ENCODE assay signal across 8 mouse cellular contexts in genomic region chr9:121718070-121718705, GRCm38 (mm10). TPM values are rescaled to one million over a fixed set of nuclear protein-coding genes. Genes with fewer than 3 reads are reported as not detected.
DNase-seq lines count a peak whose midpoint lies in the region; ATAC-seq and TF ChIP-seq lines count a peak whose summit lies in the region.

No protein-coding gene starts in this region.

- H3K9me3 ChIP-seq in kidney, postnatal 0 days (replicated peaks; ENCODE audit: low read length) = no peaks in the 10 kb centered on the region
- peaks cover 3% of the 10 kb centered on the region; the same call in 1 of the 2 replicates for H3K9me3 ChIP-seq in G1E (replicated peaks)
- peaks cover 7% of the 10 kb centered on the region; the same call in 1 of the 2 replicates for H3K9me3 ChIP-seq in limb, embryonic 12.5 days
- H3K9me3 ChIP-seq in neural tube, embryonic 13.5 days = no peaks in the 10 kb centered on the region

- ATAC-seq in kidney, postnatal 0 days (replicated peaks; ENCODE audit: low FRiP score, low read depth) = peak; percentile 5; the same call in 1 of the 2 replicates
- ATAC-seq in G1E (ENCODE audit: extremely low read depth, insufficient number of reproducible peaks, low FRiP score, poor library complexity, severe bottlenecking) = no peak
- peak; percentile 13 for ATAC-seq in erythroblast, adult 5-6 weeks (replicated peaks; ENCODE audit: low FRiP score, poor library complexity, severe bottlenecking)
- ATAC-seq in limb, embryonic 12.5 days (ENCODE audit: insufficient number of reproducible peaks, insufficient read depth, low FRiP score, low TSS enrichment, low read depth) = peak; percentile 9; the same call in 1 of the 2 replicates
- peak; percentile 1; the same call in 1 of the 2 replicates for ATAC-seq in neural tube, embryonic 13.5 days (ENCODE audit: low read depth)
- no peak for ATAC-seq in frontal cortex, adult (ENCODE audit: low TSS enrichment)

- peak overlapping the region; percentile 98 for H3K27ac ChIP-seq in kidney, postnatal 0 days
- peak overlapping the region; percentile 97 for H3K27ac ChIP-seq in limb, embryonic 12.5 days
- H3K27ac ChIP-seq in neural tube, embryonic 13.5 days (replicated peaks) = peak overlapping the region; percentile 97

- H3K4me3 ChIP-seq in kidney, postnatal 0 days (replicated peaks; ENCODE audit: low read depth, low read length) = peak overlapping the region; percentile 71; the same call in 1 of the 2 replicates
- peak overlapping the region; percentile 79 for H3K4me3 ChIP-seq in G1E (ENCODE audit: low read depth, low read length)
- H3K4me3 ChIP-seq in limb, embryonic 12.5 days (replicated peaks) = peak overlapping the region; percentile 96
- H3K4me3 ChIP-seq in neural tube, embryonic 13.5 days = peak overlapping the region; percentile 93

- 68% methylated on average over 15 of the region's 15 CpGs for WGBS in kidney, postnatal 0 days
- WGBS in limb, embryonic 12.5 days = 69% methylated on average over 15 of the region's 15 CpGs
- WGBS in neural tube, embryonic 13.5 days = 71% methylated on average over 15 of the region's 15 CpGs

- no peaks in the 10 kb centered on the region for H3K36me3 ChIP-seq in kidney, postnatal 0 days (ENCODE audit: insufficient read depth, low read length)
- peaks cover 13% of the 10 kb centered on the region for H3K36me3 ChIP-seq in G1E (replicated peaks)
- peaks cover 11% of the 10 kb centered on the region for H3K36me3 ChIP-seq in limb, embryonic 12.5 days
- peaks cover 9% of the 10 kb centered on the region for H3K36me3 ChIP-seq in neural tube, embryonic 13.5 days

- 0 out of 2 replicates have a peak, but pooled peaks cover 2% of the 10 kb centered on the region for H3K4me1 ChIP-seq in kidney, postnatal 0 days (replicated peaks; ENCODE audit: insufficient read depth, low read length)
- peaks cover 19% of the 10 kb centered on the region for H3K4me1 ChIP-seq in G1E (ENCODE audit: insufficient read depth, low read depth, low read length)
- H3K4me1 ChIP-seq in limb, embryonic 12.5 days (replicated peaks) = peaks cover 13% of the 10 kb centered on the region
- peaks cover 23% of the 10 kb centered on the region for H3K4me1 ChIP-seq in neural tube, embryonic 13.5 days (replicated peaks)

- peak overlapping the region; percentile 52 for H3K9ac ChIP-seq in kidney, postnatal 0 days (ENCODE audit: low read depth, low read length)
- peak overlapping the region; percentile 51 for H3K9ac ChIP-seq in limb, embryonic 12.5 days (replicated peaks)
- H3K9ac ChIP-seq in neural tube, embryonic 13.5 days = peak overlapping the region; percentile 79

- DNase-seq in kidney, postnatal 0 days (ENCODE audit: low spot score) = no peak
- no peak for DNase-seq in kidney, adult 11 months
- no peak for DNase-seq in G1E (ENCODE audit: low spot score)
- no peak for DNase-seq in layer of hippocampus, adult 9-10 months (ENCODE audit: low spot score)

- no peaks in the 10 kb centered on the region for H3K27me3 ChIP-seq in kidney, postnatal 0 days (ENCODE audit: insufficient read depth, low read length)
- no peaks in the 10 kb centered on the region for H3K27me3 ChIP-seq in G1E (ENCODE audit: insufficient read depth, low read length)
- no peaks in the 10 kb centered on the region for H3K27me3 ChIP-seq in limb, embryonic 12.5 days
- H3K27me3 ChIP-seq in neural tube, embryonic 13.5 days = no peaks in the 10 kb centered on the region

- TF ChIP-seq CTCF in kidney, postnatal 0 days (IDR thresholded peaks at IDR 0.05; ENCODE audit: low read depth) = no peak
- TF ChIP-seq CTCF in G1E (IDR thresholded peaks at IDR 0.05; ENCODE audit: low read depth, low read length) = no peak

- H3K4me2 ChIP-seq in kidney, postnatal 0 days (ENCODE audit: low read length) = peak overlapping the region; percentile 49
- H3K4me2 ChIP-seq in limb, embryonic 12.5 days = peak overlapping the region; percentile 88
- peak overlapping the region; percentile 62 for H3K4me2 ChIP-seq in neural tube, embryonic 13.5 days

RNA-seq across cellular contexts. Expression of gene Nktr, which starts 0.8 kb away (rescaled TPM):
- polyA plus RNA-seq in kidney, postnatal 0 days (2015; fragmentation: Nextera tagmentation; extraction: Ambion mirVana) = 42.8 and 44.7 TPM in 2 replicates
- total RNA-seq in G1E (2014; fragmentation: Nextera tagmentation) (267 and 339 TPM in 2 replicates), G1E (2017) (109 and 135 TPM in 2 replicates)
- polyA plus RNA-seq in G1E (2012) = 22.6 and 33.2 TPM in 2 replicates
- 42.6 and 59.0 TPM in 2 replicates for total RNA-seq in erythroblast, adult 5-6 weeks (2015; ENCODE audit: low replicate concordance)
- 81.6 and 92.8 TPM in 2 replicates for total RNA-seq in erythroblast, adult 5-6 weeks (2017; ENCODE audit: low replicate concordance)
- polyA plus RNA-seq in limb, embryonic 12.5 days (2016; fragmentation: Nextera tagmentation; extraction: Ambion mirVana) = 68.4 and 71.5 TPM in 2 replicates
- 56.5 and 58.6 TPM in 2 replicates for polyA plus RNA-seq in neural tube, embryonic 13.5 days (2015; fragmentation: Nextera tagmentation; extraction: Ambion mirVana)

RNA-seq across cellular contexts. Expression of gene Ss18l2, which starts 8.1 kb away (rescaled TPM):
- 176 and 194 TPM in 2 replicates for polyA plus RNA-seq in kidney, postnatal 0 days (2015; fragmentation: Nextera tagmentation; extraction: Ambion mirVana)
- total RNA-seq in G1E (2014; fragmentation: Nextera tagmentation) (12.9 and 19.0 TPM in 2 replicates), G1E (2017) (39.7 and 52.8 TPM in 2 replicates)
- polyA plus RNA-seq in G1E (2012) = 7.1 and 9.7 TPM in 2 replicates
- total RNA-seq in erythroblast, adult 5-6 weeks (2015; ENCODE audit: low replicate concordance) = 5.4 and 28.4 TPM in 2 replicates
- 5.5 and 10.0 TPM in 2 replicates for total RNA-seq in erythroblast, adult 5-6 weeks (2017; ENCODE audit: low replicate concordance)
- polyA plus RNA-seq in limb, embryonic 12.5 days (2016; fragmentation: Nextera tagmentation; extraction: Ambion mirVana) = 95.8 and 105 TPM in 2 replicates
- 162 and 189 TPM in 2 replicates for polyA plus RNA-seq in neural tube, embryonic 13.5 days (2015; fragmentation: Nextera tagmentation; extraction: Ambion mirVana)

RNA-seq across cellular contexts. Expression of gene Sec22c, which starts 12.9 kb away (rescaled TPM):
- 7.4 and 8.1 TPM in 2 replicates for polyA plus RNA-seq in kidney, postnatal 0 days (2015; fragmentation: Nextera tagmentation; extraction: Ambion mirVana)
- total RNA-seq in G1E (2014; fragmentation: Nextera tagmentation) (4.1 and 4.7 TPM in 2 replicates), G1E (2017) (3.0 and 3.6 TPM in 2 replicates)
- polyA plus RNA-seq in G1E (2012) = 3.3 and 4.8 TPM in 2 replicates
- total RNA-seq in erythroblast, adult 5-6 weeks (2015; ENCODE audit: low replicate concordance) = 4.2 and 6.5 TPM in 2 replicates
- total RNA-seq in erythroblast, adult 5-6 weeks (2017; ENCODE audit: low replicate concordance) = 3.2 and 6.6 TPM in 2 replicates
- 13.9 and 16.2 TPM in 2 replicates for polyA plus RNA-seq in limb, embryonic 12.5 days (2016; fragmentation: Nextera tagmentation; extraction: Ambion mirVana)
- 22.7 and 25.2 TPM in 2 replicates for polyA plus RNA-seq in neural tube, embryonic 13.5 days (2015; fragmentation: Nextera tagmentation; extraction: Ambion mirVana)

RNA-seq across cellular contexts. Expression of gene Zfp651, which starts 40.9 kb away (rescaled TPM):
- polyA plus RNA-seq in kidney, postnatal 0 days (2015; fragmentation: Nextera tagmentation; extraction: Ambion mirVana) = 13.6 and 14.4 TPM in 2 replicates
- total RNA-seq in G1E (2014; fragmentation: Nextera tagmentation) (not detected in 2 replicates), G1E (2017) (0.05 and 0.12 TPM in 2 replicates)
- 0.07 and 0.08 TPM in 2 replicates for polyA plus RNA-seq in G1E (2012)
- 2.1 TPM in 1 of 2 replicates, not detected in the other for total RNA-seq in erythroblast, adult 5-6 weeks (2015; ENCODE audit: low replicate concordance)
- 0.42 and 0.43 TPM in 2 replicates for total RNA-seq in erythroblast, adult 5-6 weeks (2017; ENCODE audit: low replicate concordance)
- 13.7 and 16.7 TPM in 2 replicates for polyA plus RNA-seq in limb, embryonic 12.5 days (2016; fragmentation: Nextera tagmentation; extraction: Ambion mirVana)
- 18.2 and 19.2 TPM in 2 replicates for polyA plus RNA-seq in neural tube, embryonic 13.5 days (2015; fragmentation: Nextera tagmentation; extraction: Ambion mirVana)

RNA-seq across cellular contexts. Expression of gene Klhl40, which starts 59.2 kb away (rescaled TPM):
- polyA plus RNA-seq in kidney, postnatal 0 days (2015; fragmentation: Nextera tagmentation; extraction: Ambion mirVana) = 0.13 TPM in 1 of 2 replicates, not detected in the other
- total RNA-seq in G1E (2014; fragmentation: Nextera tagmentation) (not detected in 2 replicates), G1E (2017) (not detected in 2 replicates)
- not detected in 2 replicates for polyA plus RNA-seq in G1E (2012)
- not detected in 2 replicates for total RNA-seq in erythroblast, adult 5-6 weeks (2015; ENCODE audit: low replicate concordance)
- total RNA-seq in erythroblast, adult 5-6 weeks (2017; ENCODE audit: low replicate concordance) = not detected in 2 replicates
- polyA plus RNA-seq in limb, embryonic 12.5 days (2016; fragmentation: Nextera tagmentation; extraction: Ambion mirVana) = 5.9 and 7.0 TPM in 2 replicates
- polyA plus RNA-seq in neural tube, embryonic 13.5 days (2015; fragmentation: Nextera tagmentation; extraction: Ambion mirVana) = 0.95 and 2.0 TPM in 2 replicates

Comparison
In these comparisons a context has a peak if more than half of its experiments do, and no peak if none do; other contexts are left out.
1. ATAC-seq: peak in kidney, postnatal 0 days (single experiment), erythroblast, adult 5-6 weeks (single experiment), limb, embryonic 12.5 days (single experiment) and neural tube, embryonic 13.5 days (single experiment); none in G1E (single experiment) and frontal cortex, adult (single experiment).
2. Peak in every context shown above with its lines, with median percentiles within 50 percentile points of each other: H3K27ac ChIP-seq, H3K4me2 ChIP-seq, H3K4me3 ChIP-seq and H3K9ac ChIP-seq.